Mouse (Mus musculus) lung, postnatal 25 days (tissue): ENCODE data around the gene Emcn.

Source experiments
- DNase-seq: peaks from one replicate; pipeline ENCODE4 v3.0.0; 2022; ENCODE audit warnings: low spot score

The Emcn gene

DNA sequence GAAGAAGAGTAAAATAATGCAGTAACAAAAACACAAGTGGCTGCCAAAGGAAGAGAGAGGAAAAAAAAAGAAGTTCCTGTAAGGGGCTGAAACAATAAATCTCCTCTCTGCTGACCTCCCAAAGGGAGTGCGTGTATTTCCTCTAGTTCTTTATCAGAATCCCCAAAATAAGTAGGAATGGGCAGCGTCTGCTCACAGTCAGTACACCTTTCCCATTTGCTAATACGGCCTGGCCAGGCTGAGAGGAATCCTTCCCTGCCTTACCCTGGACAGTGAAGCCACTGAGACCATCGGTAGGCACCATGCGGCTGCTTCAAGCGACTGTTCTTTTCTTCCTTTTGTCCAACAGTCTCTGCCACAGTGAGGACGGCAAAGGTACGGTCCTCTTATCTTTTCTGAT is at the start of gene Emcn:
Gene Emcn (plus strand): TSS at position 130 of the 400 bp plus-strand sequence.
- no peak for DNase-seq

DNA sequence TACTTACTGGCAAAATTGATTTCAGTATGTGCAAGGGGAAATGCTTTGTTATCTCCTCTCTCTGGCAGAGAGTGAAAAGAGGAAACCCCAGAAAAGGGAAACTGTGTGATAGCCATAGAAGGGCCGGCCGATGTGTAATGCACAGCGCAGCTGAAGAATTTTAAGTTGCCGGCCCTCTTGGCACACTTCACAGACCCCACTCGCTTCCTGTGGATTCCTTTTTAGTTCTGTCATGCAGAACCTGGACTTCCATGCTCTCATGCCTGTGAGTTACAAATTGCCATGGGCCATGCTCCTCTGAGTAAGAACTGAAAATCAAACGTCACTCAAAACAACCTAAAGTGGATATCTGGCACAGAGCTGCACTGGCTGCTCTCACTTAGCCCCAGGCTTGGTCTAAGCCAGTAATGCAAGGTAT is 47.7 kb upstream of the Emcn start:
- DNase-seq, result no peak

DNA sequence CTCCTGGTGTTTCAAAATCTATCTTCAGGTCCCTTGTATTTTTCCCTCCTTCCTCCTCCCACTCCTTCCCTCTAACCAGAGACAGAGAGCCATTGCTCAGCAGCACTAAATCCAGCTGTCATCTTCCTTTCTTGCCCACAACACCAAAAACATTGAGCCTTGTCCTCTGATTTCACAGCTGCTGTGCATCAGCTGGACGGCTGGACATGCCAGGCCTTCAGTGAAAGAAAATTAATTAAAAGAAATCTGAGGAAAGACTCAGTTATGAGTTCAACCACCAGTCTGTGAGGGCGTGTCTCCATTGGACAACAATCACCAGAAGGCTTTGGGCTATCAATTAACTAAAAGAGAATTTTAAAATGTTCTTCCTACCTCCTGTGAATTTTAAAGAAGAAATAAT is 42.6 kb upstream of the Emcn start:
- no peak for DNase-seq

DNA sequence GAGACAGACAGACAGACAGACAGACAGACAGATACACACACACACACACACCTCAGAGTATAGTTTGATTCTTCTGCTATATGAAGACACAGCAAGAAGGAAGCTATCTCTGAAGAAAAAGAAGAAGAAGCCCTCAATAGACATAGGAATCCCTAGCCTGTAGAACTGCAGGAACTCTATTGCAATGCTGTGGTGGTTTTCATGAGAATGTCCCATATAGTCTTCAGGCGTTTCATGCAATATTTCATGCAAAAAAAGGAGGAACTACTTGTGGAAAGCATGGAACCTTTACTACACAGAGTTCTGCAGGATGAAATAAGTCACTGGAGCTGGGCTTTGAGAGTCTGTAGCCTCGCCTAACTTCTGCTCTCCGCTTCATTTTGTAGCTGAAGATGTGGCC is 40.7 kb upstream of the Emcn start:
- no peak for DNase-seq

DNA sequence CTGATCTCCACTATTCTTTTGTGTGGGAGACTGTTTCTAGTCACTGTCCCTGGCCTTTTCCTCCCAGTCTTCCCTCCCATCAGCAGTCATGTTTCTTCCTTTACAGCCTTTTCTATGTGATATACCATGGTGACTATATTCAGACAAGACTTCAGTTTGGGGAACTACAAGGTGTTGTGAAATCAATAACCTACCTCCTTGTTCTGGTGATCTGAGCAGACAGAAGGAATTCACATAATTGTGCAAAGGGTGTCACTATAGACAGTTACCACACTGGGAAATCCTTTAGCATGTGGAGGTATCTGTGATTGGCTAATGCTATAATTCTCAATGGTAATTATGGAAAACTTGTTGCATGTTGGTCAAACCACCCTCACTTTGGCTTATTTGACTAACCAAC is 39.7 kb upstream of the Emcn start:
- DNase-seq, result no peak

DNA sequence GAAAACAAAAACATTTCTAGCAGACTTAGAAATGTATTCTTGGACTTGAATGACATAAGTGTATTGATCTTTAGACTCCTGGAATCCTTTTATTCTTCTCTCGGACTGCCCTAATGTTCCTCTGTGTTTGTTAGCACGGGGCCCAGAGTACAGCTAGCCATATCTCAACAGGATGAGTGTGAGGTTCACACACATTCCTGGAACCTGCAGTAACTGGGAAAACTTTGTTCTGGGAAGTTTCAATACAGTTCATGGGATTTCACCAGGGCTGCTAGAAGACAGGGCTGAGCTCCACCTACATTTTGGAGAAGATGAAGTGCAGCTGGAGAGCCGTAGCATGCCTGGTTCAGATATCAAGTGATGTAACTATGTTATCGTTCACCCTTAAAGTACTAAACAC is 38.1 kb upstream of the Emcn start:
- DNase-seq, result no peak

DNA sequence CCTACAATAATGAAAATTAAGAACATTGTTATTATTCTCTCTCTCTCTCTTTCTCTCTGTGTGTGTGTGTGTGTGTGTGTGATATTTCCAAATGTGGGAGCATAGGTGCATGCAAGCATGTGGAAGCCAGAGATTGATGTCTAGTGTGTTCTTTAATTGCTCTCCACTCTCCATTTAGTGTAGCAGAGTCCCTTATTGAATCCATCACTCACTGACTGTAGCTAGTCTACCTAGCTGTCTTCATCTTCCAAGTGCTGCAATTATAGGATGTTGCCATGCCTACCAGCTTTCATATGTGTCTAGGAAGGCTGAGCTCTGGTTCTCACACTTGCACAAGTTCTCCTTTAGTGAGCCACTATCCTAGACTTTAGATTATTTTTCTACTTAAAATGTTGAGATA is 30.9 kb upstream of the Emcn start:
- DNase-seq, result no peak

DNA sequence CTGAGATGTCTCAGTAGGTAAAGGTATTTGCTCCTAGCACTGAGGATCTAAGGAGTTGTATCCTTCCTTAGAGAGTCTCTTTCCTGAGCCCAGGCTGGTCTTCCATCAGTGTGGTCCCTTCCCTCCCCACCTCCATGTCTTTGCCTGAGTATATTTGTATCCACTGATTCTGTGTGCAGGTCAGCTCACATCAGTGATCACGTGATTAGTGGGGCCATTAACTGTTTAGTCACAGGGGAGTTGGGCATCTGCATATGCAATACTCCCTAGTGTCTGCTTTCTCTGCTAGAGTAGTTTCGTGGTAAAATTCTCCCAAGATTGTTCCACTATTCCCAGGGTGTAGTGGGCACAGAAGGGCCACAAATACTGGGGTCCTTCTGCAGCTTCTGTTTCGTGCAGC is 28.3 kb upstream of the Emcn start:
- DNase-seq, result no peak

DNA sequence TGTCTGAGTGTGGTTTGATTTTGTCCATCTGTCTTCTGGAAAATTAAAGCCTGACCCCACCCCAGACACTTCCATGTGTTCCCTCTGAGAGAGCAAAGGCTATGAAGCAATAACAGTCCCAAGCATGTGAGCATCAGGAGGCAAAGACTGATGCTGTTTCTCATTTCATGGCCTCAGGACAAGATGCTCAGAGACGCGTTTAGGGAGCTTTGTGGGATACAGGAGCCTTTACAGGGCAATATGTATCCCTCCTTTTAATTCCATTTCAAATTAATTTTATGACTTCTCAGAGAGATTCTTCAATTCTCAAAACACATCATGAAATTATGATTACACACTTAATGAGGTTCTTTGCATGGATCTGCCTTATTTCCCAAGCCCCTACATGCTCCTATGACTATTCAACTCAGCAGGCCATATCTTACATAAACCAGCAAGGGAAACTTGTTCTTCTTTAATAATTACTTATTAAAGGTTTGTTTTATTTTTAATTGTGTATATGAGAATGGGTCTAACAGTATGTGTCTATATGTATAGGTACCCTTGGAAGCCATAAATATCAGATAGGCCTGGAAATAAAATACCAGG is 27.0 kb upstream of the Emcn start:
- DNase-seq, result no peak

DNA sequence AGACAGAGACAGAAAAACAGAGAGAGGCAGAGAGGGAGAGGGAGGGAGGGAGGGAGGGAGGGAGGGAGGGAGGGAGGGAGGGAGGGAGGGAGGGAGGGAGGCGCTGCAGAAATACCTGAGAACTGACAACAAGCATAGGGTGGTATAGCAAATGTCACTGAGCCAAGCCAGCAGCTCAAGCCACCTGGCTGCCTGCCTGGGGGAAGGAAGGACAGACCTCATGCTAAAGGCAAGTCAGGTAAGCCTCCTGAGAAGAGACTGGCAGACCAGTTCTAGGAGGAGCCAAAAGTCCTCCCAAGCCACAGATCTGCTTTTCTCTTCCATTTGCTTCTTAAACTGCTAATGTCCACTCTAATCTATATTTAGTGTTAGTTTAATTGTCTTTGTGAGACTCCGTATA is 22.5 kb upstream of the Emcn start:
- DNase-seq, result no peak

DNA sequence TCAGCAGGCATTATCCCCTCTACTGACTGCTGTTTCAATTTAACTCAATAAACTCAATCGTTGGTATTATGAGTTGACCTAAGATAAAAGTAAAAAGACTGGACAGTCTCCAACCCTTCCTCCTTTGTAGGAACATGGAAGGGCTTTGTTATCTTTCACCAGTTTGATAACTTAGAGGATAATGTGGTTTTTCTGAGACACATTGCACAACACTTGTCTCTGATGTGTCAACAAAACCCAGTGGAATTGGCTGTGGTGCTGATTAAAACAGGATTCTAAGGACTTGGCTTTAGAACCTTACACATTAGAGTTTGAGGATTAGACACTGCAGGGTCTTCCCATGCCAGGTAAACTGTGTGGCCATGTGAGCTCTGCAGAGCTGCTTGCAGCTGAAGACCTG is 20.9 kb upstream of the Emcn start:
- DNase-seq, result no peak

DNA sequence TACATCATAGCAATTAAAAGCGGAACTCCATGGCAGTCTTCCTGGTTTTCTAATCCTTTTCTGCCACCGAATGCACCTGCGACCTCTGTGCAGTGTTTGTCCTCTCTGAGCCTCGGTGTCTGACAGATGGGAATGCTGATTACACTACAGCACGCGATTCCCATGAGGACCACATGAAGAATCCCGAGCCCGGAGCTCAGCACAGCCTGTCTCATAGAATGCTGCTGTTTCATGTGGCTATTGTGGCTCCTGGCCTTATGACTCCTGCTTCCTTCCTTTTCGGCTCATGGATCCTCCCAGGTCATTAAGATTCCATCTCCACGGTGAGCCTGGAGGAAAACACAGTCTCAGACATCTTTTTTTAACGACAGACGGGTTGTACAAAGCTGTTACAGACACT is 18.6 kb upstream of the Emcn start:
- DNase-seq, result no peak

DNA sequence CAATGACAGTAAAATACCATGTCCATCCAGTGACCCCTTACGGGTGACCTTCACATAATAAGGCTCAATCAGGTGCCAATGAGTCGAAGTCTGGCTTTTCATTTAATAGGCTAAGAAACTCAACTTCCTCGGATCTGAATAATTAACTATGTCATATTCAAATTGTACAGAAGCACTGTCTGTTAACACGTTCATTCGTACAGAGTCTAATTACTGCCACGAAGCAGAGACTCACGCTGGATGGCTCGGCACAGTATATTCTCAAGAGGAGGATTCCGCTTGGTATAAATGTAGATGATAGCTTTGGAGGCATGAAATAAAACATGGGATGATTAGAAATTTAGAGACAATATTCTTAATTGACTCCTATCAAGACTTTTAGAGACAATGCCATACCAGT is 11.0 kb upstream of the Emcn start:
- no peak for DNase-seq

DNA sequence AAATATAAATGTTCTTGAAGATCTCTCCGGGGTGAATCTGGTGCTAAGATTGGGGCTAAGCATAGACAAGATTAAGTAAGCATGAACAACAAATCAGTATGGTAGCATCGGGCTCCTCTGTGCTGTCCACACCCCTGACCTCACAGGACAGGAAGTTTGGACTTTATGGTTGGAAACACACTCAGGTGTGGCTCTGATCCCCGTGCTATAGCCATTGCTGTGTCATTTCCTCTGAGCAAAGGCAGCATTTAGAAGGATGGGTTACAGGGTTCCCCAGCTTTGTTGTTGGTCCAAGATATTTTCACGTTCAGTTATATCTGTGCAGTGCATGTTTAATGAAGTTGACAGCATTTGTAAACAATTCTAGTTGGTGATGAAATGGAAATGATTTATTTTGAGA is 9.9 kb upstream of the Emcn start:
- DNase-seq, result no peak

DNA sequence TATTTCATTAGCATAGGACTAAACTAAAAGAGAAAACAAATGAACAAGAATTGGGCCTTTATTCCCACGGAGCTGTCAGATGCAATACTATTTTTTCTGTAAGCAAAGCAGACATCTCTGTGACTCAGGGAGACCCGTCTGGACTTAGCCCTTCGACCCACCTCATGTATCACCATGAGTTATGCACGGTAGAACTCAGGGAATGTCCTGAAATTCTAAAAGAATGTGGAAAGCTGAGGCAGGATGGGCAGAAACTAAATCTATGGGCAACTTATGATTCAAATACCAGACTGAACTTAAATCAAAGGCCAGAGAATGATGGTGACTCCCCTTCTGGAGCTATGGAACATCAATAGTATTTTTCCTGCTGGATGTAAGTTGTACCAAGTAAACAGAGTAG is 8.3 kb upstream of the Emcn start:
- no peak for DNase-seq

DNA sequence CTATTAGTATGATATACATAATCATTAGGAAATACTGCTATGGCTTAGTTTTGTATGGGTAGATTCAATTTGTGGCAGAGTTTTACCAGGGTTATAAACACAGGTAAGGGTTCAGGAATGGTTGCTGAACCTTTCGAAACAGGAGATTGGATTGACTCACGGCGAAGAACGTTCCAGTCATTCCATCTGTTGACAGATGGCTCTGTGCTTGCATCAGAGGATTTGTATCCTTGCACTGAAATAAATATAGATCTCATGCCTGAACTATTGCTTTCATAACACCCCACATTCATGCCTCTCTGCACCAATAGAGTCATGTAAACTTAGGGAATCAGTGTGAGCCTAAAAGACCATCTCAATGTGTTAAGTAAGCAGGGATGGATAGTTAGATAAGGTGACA is 4.9 kb upstream of the Emcn start:
- no peak for DNase-seq

DNA sequence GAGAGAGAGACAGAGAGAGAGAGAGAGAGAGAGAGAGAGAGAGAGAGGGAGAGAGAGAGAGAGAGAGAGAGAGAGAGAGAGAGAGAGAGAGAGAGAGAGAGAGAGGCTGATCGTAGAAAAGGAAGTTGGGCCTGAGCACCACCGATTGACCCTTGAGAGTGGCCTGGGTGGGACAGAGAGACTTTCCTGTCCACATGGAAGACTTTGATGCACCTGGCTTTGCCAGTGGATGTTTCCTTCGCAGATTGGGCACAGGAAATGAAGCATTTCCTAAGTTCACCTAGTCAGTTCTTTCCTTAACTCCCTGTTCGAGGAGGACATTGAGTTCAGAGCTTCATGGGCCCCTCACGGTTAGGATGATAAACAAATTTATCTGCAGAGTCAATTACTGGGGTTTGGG is 2.6 kb downstream of the Emcn start:
- DNase-seq, result no peak

DNA sequence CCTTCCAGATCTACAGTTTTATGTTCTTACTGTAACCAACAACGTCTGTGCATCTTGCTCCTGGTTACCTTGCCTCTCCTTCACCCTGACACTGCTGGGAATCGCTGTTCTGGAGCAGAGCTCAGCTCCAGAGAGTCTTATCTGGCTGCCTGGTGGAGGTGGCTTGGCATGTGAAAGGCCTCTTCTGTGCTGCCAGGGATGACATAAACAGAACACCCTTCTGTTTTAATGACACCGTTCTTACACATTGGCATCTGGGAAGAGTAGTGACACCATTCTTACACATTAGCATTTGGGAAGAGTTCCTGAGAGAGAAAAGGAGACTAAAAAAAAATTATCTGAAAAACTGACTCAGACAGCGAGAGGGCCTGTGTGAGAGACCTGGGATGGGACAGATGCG is 11.0 kb downstream of the Emcn start:
- no peak for DNase-seq

DNA sequence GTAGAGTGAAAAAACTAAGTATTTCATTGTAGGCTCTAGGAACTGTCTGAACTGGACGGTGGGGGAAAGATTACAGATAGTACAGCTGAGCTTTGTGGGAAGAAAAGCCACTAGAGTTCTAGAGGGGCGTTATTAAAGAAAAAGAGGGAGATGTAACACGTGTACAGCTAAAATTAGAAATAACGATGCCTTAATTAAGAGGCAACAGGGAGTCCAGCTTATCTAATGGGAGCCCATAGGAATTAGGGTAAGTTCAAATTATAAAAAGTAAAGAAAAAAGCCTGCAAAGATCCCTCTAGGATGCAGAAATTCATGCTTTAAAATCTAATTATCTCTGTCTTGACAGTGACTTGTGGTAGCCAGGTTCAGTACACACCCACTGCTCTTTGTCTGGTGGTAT is 15.8 kb downstream of the Emcn start:
- DNase-seq, result no peak

DNA sequence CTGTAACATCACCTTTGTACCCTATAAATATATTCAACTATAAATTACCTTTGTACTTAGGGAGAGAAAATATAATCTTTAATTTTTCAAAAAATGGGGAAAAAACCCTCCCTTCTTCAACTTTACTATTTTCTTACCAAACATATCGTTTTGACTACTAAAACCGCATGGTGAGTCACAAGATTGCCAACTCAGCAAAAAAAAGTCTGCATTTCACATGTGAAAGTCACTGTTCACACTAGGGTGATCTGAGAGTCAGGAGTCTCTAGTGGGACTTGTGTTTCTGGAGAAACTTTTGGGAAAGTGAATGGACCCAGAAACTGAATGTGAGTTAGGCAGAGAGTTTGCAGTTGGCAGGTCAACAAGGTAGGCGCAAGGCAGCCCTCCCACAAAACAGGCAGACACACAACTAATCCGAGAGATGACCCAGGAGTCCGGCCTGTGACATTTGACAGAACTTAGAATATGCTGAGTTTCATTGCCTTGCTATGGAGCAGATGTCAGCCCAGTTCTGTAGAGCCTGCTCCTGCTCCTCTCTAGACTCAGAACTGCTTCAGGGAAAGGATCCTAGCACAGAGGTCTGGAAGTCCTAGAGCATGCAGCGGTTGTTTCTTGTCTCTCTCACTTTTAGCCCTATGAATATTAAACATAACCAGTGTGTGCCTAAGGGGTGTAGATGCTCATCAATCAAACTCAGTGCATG is 26.4 kb downstream of the Emcn start:
- DNase-seq, result no peak

DNA sequence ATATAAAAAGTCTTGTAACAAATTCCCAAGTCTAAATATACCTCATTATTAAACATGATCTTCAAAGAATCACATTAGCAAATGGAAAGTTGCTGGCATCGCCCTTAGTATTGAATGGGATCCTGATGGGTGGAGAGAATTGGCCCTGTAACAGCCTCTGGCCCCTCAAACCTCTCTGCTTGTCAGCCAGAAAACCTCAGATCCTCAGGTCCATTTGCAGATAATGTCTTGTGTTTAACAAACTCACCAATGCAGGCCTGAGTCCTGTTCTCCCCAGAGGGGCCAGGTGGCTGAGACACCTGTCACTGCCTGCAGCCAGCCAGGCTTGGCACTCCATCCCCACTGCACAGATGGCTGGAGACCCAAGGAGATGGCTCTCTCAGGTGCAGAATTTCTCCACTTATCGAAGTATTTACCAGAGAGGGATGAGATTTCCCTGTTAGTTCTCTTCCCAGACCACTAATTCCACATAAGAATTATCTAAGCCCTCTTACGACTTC is 27.0 kb downstream of the Emcn start:
- peak; percentile 18 for DNase-seq

DNA sequence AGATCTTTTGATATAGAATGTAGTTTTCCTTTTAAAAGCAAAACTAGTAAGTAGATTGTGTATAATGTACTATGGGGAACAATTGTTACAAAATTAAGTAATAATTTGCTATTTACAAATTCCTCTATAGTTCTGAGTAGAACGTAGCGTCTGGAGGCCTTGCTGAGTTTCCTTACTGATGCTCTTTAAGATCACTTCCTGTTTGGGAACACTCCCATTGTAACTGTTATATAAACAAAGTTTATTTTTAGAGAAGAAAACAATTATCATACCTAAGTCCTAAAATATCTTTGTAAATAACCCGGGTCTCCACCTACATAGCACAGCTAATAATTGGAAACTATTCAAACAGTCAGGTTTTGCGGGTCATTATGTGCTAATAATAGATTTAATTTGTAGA is 32.0 kb downstream of the Emcn start:
- no peak for DNase-seq

DNA sequence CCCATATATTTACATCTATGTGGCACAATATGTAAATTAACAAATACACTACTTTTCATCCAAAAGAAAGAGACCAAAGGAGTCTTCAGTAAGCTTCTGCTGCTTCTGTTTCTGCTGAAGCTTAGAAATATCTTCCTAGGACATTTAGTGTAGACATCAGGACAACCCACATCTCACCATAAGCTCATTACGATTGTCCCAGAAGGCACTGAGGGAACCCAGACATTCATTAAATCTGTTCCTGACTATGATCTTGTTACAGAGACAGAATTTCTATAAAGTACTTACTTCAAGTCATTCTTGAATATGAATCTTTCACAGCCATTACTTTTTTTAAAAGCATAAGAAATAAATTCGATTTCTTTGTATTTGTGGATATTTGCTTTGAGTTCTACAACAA is 41.4 kb downstream of the Emcn start:
- no peak for DNase-seq

DNA sequence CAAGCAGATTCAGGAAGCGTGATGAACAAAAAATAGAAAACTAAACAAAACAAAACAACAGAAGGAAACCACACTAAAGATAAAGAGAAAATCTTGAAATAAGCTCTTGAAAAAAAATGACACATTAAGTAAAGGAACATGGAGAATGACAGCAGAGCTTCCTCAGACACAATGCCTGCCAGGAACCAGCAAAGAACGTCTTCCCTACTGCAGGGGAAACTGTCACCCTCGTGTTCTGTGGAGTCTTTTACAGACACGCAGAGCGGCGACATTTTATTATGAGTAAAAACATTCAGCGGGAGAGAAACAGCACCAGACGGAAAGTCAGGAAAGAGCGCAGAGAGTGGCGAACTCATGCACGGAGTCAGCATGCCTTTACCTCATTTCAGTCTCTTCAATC is 54.7 kb downstream of the Emcn start:
- DNase-seq, result no peak
